Mouse (Mus musculus) megakaryocyte progenitor cell, adult 5-6 weeks (primary cell): ENCODE data around the gene Myo1a. TPM values are rescaled to one million over a fixed set of nuclear protein-coding genes. Genes with fewer than 3 reads are reported as not detected.

Source experiments
- ATAC-seq: replicated peaks from 2 replicates; pipeline ENCODE4 v1.8.0; 2016; ENCODE audit warnings: mild to moderate bottlenecking, moderate TSS enrichment, inconsistent platforms; ENCODE audit not compliant: poor library complexity
- total RNA-seq, 2 experiments: library from RNA; stranded (forward) in 1 of 2; stranded (reverse) in 1 of 2; fragments of 157-497, 149-512 nt in 1 of 2; fragments of 200-1000 nt in 1 of 2; gene quantifications; 2 replicates each; pipeline versions ENCODE4 v1.2.3 to v1.2.4; 2015 to 2017

The Myo1a gene
- total RNA-seq, 2 experiments from 2014 or later: 0.15 to 0.37 TPM

GRCm38 (mm10) chr10:127674794-127675522 is 30.0 kb upstream of the Myo1a start:
- ATAC-seq: peak; percentile 77

DNA sequence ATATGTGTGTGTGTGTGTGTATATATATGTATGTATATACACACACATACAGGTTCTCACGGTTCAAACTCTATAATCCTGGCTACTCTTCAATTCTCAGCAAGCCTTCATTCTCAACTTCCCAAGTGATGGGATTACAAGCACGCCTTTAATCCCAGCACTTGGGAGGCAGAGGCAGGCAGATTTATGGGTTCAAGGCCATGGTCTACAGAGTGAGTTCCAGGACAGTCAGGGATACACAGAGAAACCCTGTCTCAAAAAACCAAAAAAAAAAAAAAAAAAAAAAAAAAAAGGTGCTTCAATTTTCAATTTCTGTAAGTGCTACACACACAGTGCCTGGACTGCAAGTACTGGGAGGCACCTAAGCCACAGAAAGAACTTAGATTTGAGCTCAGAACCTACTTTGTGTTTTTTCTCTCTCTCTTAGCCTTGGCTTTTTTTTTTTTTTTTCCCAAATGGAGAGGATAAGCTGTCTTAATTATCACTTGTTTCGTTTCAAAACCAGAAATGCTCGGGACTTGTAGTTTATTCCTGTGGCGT is 29.0 kb upstream of the Myo1a start:
- no peak for ATAC-seq

GRCm38 (mm10) chr10:127676691-127677548 is 28.1 kb upstream of the Myo1a start:
- peak; percentile 83 for ATAC-seq

DNA sequence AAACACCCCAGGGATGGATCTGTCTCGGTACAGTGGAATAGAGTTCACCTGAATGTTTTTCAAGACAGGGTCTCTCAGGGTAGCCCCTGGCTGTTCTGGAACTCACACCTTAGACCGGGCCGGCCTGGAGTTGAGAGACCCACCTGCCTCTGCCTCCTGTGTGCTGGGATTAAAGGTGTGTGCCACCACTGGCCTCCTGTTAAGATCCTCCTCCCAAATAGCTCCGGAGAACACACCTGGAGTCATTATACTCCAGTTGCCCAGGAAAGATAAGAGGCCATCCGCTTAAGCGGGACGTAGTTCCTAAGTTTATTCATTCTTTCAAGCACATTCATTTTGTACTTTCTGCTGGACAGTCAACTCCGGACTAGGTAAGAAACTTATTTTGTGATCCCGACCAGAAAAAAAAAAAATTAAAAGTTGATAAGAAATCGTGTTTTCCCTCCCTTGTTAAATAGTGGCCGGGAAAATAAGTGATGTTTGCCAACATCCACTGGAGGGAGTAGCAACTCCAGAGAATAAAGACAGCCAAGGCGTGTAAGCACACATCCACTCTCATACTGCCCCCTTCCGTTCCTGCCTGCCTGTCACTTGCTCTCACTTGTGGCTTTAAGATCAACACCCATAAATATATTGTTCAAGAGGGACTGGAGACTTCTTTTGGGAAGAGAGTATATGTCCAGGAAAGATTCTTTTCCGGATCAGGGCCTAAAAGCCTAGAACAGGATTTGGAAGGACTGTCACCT is 27.2 kb upstream of the Myo1a start:
- ATAC-seq: peak; percentile 60

DNA sequence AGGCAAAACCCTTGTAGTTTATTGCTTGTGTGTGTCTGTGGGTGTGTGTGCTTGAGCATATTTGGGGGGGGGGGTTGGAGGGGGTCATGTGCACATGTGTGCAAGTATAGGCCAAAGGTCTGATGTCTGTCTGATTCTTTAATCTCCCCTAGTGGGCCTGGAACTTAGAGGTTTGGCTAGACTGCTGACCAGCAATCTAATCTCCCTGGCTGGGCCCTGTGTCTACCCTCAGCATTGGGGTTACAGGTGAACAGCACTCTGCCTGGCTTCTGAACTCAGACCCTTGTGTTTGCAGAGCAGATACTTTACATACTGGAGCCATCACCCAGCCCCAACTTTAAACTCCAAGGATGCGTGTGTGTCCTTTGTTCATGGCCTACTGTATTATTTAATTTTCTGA is 25.8 kb upstream of the Myo1a start:
- ATAC-seq: no peak

- ATAC-seq: no peak
These were observed 25.1 kb upstream of the Myo1a start for GRCm38 (mm10) chr10:127679881-127680280.

GRCm38 (mm10) chr10:127682886-127683285 is 22.1 kb upstream of the Myo1a start:
- no peak for ATAC-seq

GRCm38 (mm10) chr10:127691053-127691452 is 13.9 kb upstream of the Myo1a start:
- no peak; the same call in 1 of the 2 replicates for ATAC-seq

DNA sequence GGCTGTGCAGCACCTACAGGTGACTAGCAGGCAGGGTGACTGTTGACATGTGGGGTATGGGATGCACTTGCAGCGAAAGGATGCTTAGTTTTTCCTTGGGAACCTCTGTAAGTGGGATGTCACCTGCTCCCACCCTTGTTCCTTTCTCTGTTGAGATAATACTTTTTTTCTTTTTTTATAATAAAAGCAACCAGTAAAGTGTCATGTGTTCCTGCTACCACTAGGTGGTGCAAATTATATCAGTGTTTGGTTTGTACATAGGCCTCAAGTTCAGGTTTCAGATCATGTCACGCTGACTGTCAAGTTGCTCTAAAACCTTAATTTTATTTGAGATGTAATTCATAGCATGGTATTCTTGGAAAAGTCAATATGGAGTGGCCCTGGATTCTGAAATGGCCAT is 10.3 kb upstream of the Myo1a start:
- ATAC-seq: peak; percentile 93

DNA sequence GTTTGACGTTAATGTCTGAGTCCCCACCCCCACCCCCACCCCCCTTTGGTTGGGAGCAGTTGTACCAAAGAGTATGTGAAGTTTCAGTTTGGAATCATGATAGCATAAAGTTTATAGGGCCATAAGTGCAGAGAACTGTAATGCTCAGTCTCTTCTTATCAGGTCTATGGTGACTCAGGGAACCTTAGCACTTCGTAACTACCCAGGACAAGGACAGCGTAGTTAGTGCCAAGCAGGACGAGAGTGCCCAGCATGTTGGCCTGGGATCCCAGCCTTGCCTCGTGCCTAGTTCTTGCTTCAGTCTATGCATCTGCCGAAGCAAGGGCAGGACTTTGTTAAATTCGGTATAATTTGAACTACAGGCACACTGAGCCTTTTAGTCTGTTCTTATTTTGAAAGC is 9.2 kb upstream of the Myo1a start:
- no peak for ATAC-seq

DNA sequence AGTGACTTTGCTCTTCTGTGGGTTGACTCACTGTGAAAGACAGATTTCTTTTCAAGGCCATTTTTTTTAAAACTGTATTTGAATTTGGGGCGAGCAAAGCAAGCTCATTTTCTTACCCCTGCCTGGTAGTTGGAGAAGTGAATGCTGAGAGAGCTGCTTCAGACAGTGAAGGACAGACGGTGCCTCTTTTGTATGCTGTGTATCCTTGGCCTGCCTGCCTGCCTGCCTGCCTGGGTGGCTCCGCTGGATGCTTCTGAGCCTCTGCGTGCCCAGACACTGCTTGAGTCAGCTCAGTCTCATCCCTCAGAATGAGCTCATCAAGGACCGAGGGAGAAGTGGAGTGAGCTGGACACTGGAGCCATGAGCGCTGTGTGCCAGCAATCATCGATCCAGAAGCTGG is 6.0 kb upstream of the Myo1a start:
- ATAC-seq: no peak

DNA sequence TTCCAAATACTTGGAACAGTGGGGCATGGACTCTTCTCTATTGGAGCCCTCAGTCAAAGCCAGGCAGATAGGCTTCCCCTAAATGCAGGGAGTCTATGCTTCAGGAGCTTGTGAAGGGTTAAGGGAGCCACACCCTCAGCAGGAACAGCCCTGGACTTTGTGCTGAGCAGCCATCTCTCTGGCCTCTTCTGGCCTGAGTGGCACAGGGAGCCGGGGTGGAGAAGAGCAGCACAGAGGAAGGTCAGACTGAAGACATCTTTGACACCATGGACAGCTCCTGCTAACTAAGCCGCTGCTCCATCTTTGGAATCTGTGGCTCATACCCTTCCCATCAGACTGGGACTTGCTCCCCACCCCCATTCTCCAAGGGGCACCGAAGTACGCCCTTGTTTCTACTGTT is 1.7 kb upstream of the Myo1a start:
- ATAC-seq: peak; percentile 63

DNA sequence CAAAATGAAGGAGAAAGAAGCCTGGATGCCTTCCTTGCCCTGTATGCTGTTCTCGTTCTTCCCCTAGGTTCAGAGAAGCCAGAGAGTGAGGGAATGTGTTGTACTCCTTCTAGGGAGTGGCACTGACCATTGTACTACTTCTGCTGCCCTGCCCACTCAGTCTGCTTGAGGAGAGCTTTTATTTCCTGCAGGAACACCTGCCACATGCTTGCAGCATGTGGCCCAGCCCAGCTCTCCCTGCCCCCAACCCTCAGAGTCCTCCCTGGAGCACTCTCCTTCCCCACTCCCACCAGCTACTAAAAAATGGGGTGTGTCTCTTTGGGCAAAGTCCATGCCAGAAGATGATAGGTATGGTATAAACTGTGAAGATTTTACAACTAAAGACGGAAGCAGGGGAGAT is 677 bp upstream of the Myo1a start:
- no peak for ATAC-seq

GRCm38 (mm10) chr10:127705783-127706182 is 813 bp downstream of the Myo1a start:
- ATAC-seq: no peak

DNA sequence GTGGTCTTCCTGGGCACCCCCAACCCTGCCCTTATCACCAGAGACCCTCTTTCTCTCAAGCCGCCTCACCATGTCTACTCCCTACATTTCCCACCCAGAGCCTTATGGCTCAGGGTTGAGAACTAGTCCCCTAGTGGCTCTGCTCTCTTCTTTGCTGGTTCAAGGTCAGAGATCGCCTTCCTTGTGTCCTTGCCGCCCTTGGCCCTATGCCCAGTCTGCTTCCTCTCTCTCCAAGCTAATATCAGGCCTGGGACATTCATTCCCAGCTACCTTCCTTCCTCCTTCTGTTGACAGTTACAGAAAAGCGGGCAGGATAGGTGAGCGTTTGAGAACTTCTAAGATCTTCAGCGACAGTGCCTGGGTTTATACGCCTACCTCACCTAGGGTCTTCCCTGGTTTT is 2.8 kb downstream of the Myo1a start:
- no peak for ATAC-seq

GRCm38 (mm10) chr10:127708850-127709370 is 3.9 kb downstream of the Myo1a start:
- no peak for ATAC-seq

- no peak for ATAC-seq
These were observed 5.4 kb downstream of the Myo1a start for GRCm38 (mm10) chr10:127710331-127710730.

DNA sequence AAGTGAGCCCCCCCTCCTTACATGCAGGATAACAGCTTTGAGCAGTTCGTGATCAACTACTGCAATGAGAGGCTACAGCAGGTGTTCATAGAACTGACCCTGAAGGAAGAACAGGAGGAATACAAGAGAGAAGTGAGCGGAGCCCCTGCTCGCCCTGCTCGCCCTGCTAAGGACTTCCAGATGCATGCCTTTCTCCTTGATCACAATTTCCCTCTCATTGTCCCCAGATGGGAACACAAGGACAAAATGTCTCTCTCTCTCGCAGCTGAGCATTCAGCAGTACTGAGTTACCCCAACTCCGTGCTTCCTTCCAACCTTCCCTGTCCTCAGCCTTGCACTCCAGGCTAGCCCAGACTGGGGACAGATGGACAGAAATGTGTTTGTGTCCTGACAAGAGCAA is 7.8 kb downstream of the Myo1a start:
- ATAC-seq: no peak

DNA sequence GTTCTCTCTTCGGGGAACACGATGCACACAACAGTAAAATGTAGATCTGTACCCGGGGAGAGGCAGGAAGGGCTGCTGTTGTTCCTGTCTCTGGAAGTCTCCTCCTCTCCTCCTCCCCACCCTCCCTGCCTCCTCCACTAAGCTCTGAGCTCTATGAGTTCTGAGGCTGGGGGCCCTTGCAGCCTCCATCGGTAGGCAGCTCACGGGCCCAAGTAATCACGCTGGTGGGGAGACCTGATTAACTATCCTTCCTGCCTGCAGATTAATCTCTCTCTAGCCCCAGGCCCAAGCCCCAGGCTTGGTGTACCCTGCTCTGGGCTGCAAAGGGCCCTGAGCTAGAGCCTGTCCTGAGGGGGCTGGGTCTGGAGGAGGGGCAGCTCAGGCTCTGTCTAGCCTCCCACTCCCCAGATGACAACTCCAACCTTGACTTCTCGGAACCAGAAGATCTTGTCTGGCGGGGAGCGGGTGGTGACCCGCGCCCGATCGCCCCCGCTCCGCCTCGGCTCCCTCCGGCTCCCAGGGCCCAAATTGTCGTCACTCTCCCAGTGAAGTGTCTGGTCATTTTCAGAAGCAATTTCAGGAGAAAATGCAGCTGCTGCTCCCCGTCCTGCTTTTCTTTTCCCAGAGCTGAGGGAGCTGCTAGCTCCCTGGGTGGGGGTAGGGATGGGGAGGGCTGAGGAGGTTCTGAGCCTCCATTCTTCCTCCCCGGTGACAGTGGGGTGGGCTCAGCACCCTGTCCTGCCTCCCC is 16.9 kb downstream of the Myo1a start:
- ATAC-seq: no peak

GRCm38 (mm10) chr10:127724178-127724577 is 19.2 kb downstream of the Myo1a start, which contains the start of gene Tac2:
TSS of gene Tac2 (plus strand) at chr10:127724478.
- ATAC-seq: no peak
